Mouse (Mus musculus): ENCODE data around the gene Srd5a3.

Srd5a3 gene

DNA sequence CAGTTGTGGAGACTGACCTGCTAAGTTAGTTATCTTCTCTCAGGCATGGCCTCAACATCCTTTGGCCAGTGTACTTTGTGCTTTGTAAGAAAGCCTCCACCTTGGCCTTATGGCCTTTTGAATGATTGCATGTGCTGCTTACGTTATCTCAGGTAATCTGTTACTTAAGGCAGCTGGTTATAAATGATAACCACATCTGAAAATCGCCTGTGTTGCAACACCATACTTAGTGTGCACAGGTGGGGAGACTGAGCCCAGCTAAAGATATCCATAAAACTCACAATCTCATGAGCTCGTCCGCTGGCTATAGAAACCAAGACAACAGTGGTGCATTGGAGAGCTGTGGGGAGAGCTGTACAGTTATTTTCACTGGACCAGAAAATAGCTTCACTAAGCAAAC, 50.5 kb downstream of the Srd5a3 start:
- DNase-seq (ENCODE audit: extremely low spot score, low spot score) = no peak

GRCm38 (mm10) chr5:76193075-76193474, 53.0 kb downstream of the Srd5a3 start:
- DNase-seq (ENCODE audit: extremely low spot score, low spot score) = no peak

DNA sequence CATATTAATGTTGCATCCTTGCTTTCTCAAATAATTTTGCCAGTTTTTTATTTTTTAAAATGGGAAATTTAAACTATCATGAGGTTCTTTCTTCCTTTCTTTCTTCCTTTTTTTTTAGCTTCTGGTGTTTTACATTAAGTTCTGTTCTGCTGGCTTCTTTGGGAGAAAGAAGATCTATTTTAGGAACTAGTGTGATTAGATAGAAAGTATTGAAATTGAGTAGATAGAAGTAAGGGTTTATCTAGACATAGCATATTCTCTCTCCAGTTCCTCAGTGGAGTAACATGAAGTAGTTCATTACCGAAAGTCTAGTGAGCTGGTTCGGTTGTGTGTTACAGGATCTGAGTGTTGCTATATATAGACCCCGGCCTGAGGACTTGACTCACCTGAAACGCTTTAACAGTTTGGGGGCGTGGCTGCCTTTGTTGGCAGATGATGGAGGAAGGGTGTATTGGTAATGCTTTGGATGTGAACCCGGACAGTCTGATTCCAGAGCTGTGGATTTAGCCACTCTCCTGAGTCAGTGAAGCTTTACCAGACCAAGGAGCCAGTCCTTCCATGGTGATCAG, 54.4 kb downstream of the Srd5a3 start:
- no peak for DNase-seq (ENCODE audit: extremely low spot score, low spot score)

DNA sequence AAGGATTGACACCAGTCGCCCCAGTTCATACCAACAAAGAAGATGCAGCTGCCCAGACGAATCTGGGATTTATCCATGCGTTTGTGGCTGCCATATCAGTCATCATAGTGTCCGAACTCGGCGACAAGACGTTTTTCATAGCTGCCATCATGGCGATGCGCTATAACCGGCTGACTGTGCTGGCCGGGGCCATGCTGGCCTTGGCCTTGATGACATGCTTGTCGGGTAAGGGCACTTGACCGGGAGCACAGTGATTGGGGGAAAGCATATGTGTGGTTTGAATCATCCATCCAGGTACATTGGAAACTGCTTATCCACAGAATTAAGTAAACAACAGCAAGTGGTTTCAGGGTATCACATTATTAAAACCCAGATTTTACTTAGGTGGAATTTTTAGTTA, 59.3 kb downstream of the Srd5a3 start:
- no peak for DNase-seq (ENCODE audit: extremely low spot score, low spot score)

GRCm38 (mm10) chr5:76203171-76203570, 63.1 kb downstream of the Srd5a3 start:
- no peak for DNase-seq (ENCODE audit: extremely low spot score, low spot score)
